Mouse (Mus musculus) small intestine, adult 2 months (tissue): ENCODE data around the gene Epha7.

Experiments
- CTCF ChIP-seq: fragments of 200-500 bp; IDR thresholded peaks from 2 replicates; pipeline ENCODE4 v1.5.1; 2012; ENCODE audit warnings: low read depth, mild to moderate bottlenecking, control low read depth, inconsistent platforms, low read length, moderate library complexity, mixed read lengths; ENCODE audit not compliant: insufficient replicate concordance, insufficient read length; ENCODE audit errors: extremely low read depth
- POLR2A ChIP-seq: fragments of 200-500 bp; IDR thresholded peaks from 2 replicates; pipeline ENCODE4 v1.6.1; 2012; ENCODE audit warnings: low read depth, mild to moderate bottlenecking, control low read depth, inconsistent platforms, low read length, moderate library complexity

- TF ChIP-seq CTCF (no peak), POLR2A (no peak)
Observed at GRCm38 (mm10) chr4:28934802-28935201, 121.9 kb downstream of the Epha7 start.
